Mouse (Mus musculus) frontal cortex, postnatal 25 days (tissue): ENCODE measurements around the gene Kif23.

Experiments used
- DNase-seq, 2 experiments: peaks; one replicate each; pipeline ENCODE4 v3.0.0; 2022; ENCODE audit warnings: low spot score in 2 of 2

The Kif23 gene

GRCm38 (mm10) chr9:61947402-61948346 is 1.1 kb upstream of the Kif23 start:
- DNase-seq, result peak; percentile 37 to 59

DNA sequence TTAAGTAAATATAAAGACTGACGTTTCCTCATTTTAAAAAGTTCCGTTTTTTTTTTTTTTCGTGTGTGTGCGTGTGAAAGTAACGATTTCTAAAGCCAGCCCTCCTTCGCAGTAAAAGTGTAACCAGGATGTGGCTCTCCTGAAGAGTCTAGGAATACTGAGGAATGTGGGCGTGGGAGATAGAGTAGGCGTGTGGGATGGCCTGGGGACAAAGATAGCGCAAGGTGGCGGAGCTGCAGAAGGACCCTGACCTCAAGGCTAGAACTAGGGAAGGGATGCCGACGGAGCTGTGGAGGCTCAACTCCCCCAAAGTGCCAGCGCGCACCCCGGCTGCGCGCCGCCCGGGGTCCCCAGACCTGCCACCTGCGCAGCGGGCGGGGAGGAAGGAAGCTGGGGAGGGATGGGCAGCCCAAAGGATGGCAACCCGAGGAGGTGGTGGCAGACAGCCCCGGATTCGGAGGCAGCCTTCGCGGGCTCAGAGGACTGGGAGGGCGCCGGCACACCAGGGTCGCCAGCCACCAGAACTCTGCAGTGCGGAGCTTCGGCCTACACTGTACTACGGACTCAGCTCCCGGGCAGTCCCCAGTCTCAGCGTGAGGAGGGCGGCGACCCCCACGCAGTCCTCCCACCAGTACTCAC is 482 bp downstream of the Kif23 start:
- DNase-seq, result no peak

DNA sequence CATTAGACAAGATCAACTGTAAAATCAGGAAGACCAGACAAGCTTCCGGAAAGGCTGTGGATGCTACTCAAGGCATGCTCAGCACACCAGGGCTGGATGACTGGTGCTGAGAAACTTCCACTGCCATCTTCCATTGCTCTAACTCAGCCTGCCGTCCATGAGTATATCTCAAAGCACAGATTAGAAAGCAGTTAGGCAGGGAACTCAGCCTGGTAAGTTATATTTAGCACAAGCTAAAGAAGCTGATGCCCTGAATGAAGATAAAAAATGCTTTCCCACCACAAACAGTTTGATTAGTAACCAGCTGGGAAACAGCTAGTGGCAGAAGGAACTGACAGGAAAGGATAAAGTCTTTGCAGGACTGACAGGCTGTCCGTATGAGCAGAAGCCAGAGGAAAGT is 5.5 kb downstream of the Kif23 start:
- no peak for DNase-seq

DNA sequence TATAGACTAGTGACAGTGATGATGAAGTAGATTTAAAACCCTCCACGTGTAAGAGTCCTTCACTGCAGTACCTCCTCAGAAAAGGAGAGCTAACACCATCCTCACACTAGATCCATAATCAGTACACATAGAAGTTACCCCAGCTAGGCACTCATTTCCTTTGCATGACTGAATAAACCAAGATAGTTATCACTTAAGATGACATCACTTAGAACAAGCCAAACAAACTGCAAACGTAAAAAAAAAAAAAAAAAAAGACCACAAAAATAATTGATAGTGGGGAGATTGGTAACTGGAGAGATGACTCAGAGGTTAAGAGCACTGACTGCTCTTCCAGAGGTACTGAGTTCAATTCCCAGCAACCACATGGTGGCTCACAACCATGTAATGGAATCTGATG is 13.2 kb downstream of the Kif23 start:
- DNase-seq, result no peak

DNA sequence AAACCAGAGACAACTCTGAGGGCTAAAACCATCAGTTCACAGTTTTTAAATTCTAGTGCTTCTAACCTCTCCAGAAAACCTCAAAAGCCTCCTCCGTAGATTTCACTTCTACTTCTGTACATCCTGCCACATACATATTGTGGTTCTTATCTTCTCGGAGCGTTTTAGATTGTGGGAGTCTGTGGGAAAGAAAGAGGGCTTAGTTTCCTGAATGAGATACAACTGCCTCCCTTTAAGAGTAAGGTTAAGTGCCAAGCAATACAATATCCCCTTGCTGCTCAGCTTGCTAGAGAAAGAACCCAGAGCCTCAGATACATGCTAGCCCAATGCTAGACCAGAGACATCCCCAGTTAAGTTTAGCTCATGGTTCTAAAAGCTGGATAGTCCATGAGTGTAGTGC is 14.6 kb downstream of the Kif23 start:
- DNase-seq, result no peak

DNA sequence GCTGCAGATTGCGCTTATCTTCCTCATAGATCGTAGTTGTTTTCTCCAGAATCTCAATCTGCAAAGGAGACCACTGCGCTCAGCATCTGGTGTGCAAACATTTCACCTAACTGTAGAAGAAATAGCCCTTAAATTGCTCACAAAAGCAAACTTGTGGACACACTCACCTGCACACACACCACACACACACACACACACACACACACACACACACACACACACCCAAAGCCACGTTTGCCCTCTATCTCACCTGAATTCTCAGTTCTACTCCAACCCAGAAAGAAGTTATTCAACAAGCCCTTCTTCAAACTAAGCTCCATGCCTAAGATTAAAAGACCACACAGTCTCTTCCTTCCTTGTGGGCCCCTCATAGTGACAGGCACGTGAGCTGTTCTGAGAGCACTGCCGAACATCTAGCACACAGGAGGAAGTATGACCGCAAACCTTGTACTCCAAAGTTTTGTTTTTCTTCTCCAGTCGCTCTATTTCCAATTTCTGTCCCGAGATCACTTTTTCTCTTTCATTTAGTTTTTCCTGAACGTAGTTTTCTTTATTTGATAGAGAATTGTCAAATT is 21.4 kb downstream of the Kif23 start:
- no peak for DNase-seq

- DNase-seq, result no peak
Observed at GRCm38 (mm10) chr9:61920331-61920730, 26.2 kb downstream of the Kif23 start.

GRCm38 (mm10) chr9:61919464-61919863 is 27.1 kb downstream of the Kif23 start:
- DNase-seq, result no peak

DNA sequence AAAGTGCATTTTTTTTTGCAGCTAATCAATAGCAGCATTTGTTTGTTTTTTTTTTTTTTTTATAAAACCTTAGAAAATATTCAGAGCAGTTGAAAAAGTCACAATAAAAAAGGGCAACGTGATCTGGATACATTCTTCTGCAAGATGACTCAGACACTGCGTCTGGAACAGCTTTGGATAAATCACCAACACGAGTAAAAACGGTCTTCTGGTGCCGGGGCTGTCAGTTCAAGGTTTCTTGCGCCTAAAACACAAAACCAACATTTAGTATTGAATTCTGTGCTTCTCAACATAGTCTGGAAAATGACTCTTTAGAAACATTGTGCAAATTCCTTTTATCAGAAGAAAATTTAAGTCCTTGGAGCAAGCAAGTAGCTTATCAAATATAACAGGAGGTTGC is 29.1 kb downstream of the Kif23 start:
- DNase-seq, result no peak

DNA sequence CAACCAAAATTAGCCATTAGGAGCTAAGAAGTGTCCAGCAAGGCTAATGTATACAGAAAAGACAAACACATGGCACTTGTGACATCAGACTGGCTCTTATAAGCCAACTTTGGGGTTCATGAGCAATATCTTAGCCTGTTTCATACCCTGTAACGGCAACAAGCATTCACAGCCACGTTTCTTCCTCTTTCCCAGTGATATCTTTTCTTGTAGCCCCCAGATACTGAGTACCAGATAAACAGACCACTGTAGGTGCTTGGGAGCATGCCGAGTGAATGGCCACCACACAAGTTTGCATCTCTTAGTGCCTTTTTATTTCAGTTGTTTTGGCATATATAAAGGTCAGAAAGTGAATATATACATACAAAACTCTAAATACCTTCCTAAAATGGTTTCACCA is 29.6 kb downstream of the Kif23 start:
- DNase-seq, result no peak

GRCm38 (mm10) chr9:61915393-61916005 is 31.1 kb downstream of the Kif23 start:
- no peak for DNase-seq

DNA sequence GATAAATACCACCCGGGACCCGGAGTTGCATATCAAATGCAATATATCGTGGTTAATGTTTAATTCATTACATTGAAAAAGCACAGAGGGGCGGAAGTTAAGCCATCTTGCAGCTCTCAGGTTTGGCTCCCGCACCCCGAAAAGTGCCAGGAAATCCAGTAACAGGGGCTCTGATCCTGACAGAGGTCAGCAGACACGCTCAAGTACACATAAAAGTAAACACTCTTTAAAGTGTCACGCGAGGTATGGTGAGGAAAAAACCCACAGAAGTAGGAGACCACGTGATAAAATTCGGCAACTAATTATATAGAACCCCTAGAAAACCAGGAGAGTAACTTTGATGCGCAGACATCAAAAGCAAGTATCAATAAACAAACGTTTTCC is 31.7 kb downstream of the Kif23 start:
- no peak for DNase-seq

GRCm38 (mm10) chr9:61914203-61914916 is 32.2 kb downstream of the Kif23 start, which contains the start of gene Rplp1:
TSS of gene Rplp1 (minus strand) at chr9:61914542.
- DNase-seq, result peak; percentile 87 to 92

GRCm38 (mm10) chr9:61911300-61912128 is 35.1 kb downstream of the Kif23 start:
- no peak for DNase-seq

- DNase-seq, result no peak
Observed at GRCm38 (mm10) chr9:61910526-61911256, 35.9 kb downstream of the Kif23 start.

DNA sequence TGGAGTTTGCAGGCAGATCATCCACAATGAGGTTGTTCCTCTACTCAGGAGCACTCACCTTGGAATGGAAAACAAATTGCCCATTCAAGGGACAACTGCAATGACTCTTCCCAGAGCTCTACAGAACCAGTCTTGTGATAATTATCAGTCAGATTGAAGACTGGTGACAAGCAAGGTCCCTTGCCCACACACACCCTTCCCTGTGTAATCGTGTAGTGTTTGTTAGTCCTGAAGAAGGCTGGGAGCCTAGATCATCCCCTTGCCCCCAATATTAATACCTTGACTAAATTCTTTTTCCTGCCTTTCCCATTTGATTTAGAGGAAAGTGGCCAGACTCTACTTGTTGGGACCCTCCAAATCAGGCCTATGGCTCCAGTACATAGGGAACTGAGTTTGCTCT is 36.9 kb downstream of the Kif23 start:
- no peak for DNase-seq

- DNase-seq, result no peak
Observed at GRCm38 (mm10) chr9:61908832-61909407, 37.7 kb downstream of the Kif23 start.

DNA sequence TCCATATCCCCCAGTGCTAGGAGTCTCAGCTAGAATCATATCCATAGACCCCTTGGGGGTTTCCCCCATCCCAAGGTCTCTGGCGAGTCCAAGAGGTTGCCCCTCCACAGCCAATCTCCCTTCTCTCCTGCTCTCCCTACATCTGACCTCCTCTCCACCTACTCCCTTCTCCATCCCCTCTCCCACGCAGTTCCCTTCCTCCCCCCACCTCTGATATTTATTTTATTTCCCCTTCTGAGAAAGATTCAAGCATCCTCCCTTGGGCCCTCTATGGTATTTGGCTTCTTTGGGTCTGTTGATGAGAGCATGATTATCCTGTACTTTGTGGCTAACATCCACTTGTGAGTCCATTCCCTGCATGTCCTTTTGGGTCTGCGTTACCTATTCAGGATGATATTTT is 38.2 kb downstream of the Kif23 start:
- DNase-seq, result no peak

DNA sequence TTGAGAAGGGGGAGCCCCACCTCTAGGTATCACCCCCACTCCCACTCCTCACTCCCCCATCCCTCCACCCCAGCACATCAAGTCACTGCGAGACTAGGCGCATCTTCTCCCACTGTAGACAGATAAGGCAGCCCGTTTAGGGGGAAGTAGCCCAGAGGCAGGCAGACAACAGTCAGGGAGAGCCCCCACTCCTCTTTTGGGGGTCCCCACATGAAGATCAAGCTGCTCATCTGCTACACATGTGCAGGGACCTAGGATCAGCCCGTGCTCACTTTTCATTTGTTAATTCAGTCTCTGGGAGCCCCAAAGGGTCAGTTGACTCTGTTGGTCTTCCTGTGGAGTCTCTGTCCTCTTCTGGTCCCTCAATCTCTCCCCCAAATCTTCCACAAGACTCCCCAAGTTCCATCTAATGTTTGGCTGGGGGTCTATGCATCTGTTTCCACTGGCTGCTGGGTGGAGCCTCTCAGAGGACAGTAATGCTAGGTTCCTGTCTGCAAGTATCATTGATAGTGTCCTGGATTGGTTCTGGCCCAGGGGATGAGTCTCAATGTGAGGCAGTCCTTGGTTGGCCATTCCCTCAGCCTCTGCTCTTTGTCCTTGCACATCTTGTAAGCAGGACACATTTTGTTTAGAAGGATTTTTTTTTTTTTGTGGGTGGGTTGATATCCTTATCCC is 38.8 kb downstream of the Kif23 start:
- DNase-seq, result no peak
